Mouse (Mus musculus) gastrocnemius, postnatal 14 days (tissue): ENCODE data around the gene Zmat3. TPM values are rescaled to one million over a fixed set of nuclear protein-coding genes. Genes with fewer than 3 reads are reported as not detected.
A peak's percentile ranks its signal among the peaks of the same experiment; 100 is the strongest.

Experiments used
- DNase-seq: peaks from one replicate; pipeline ENCODE4 v3.0.0; 2021; ENCODE audit warnings: mixed read lengths
- intact Hi-C: fragments of 180-260 bp; cut with DNase I; formaldehyde crosslinking; loops from one replicate; pipeline ENCODE4 v1.15.1; 2025; ENCODE audit warnings: low total_unique reads
- long read RNA-seq, 2 experiments: library from polyadenylated mRNA; stranded (forward); transcript quantifications; one replicate each; pipeline ENCODE4 v2.0.0; 2021
- total RNA-seq, 2 experiments: library from RNA; stranded (reverse); gene quantifications; 2 replicates each; pipeline ENCODE4 v1.2.3; 2021

Zmat3 gene
- total RNA-seq, result 10 to 100 TPM in 1 of 2 experiments, 1 to 10 TPM in 1; 6.9 to 10.1 TPM
- long read RNA-seq, experiment 1, full-length matches to known transcripts, result 2 of 2 reads
- long read RNA-seq, experiment 1, partial matches to known transcripts, result 0 of 2 reads
- long read RNA-seq, experiment 1, other reads (novel, unspliced or antisense), result 0 of 2 reads
- long read RNA-seq, experiment 2, full-length matches to known transcripts, result 3 of 3 reads
- long read RNA-seq, experiment 2, partial matches to known transcripts, result 0 of 3 reads
- long read RNA-seq, experiment 2, other reads (novel, unspliced or antisense), result 0 of 3 reads

GRCm38 (mm10) chr3:32365546-32366245, at the start of gene Zmat3:
Gene Zmat3, minus strand, starts transcription at chr3:32366014.
- DNase-seq, result peak; percentile 91
- intact Hi-C loops, result no loop called here

GRCm38 (mm10) chr3:32414381-32414780, 48.6 kb upstream of the Zmat3 start:
- intact Hi-C loops, result no loop called here
- no peak for DNase-seq

- intact Hi-C loops, result no loop called here
- DNase-seq, result no peak
Observed at GRCm38 (mm10) chr3:32412502-32413044, 46.8 kb upstream of the Zmat3 start.

- no peak for DNase-seq
- intact Hi-C loops, result no loop called here
Observed at GRCm38 (mm10) chr3:32408811-32409273, 43.0 kb upstream of the Zmat3 start.

- intact Hi-C loops, result no loop called here
Observed at GRCm38 (mm10) chr3:32406804-32407203, 41.0 kb upstream of the Zmat3 start.

GRCm38 (mm10) chr3:32405699-32406098, 39.9 kb upstream of the Zmat3 start:
- intact Hi-C loops, result no loop called here
- DNase-seq, result no peak

More at GRCm38 (mm10) chr3:32406804-32407203, 41.0 kb upstream of the Zmat3 start:
- no peak for DNase-seq

GRCm38 (mm10) chr3:32402990-32403885, 37.4 kb upstream of the Zmat3 start:
- DNase-seq, result peak; percentile 62
- intact Hi-C loops, result loop anchor here (5.0 kb wide), 1 partner anchor 54 kb away; no protein-coding TSS in a partner anchor

GRCm38 (mm10) chr3:32401591-32401990, 35.8 kb upstream of the Zmat3 start:
- DNase-seq, result no peak
- intact Hi-C loops, result loop anchor here (5.0 kb wide), 1 partner anchor 56 kb away; no protein-coding TSS in a partner anchor

- DNase-seq, result no peak
- intact Hi-C loops, result loop anchor here (5.0 kb wide), 1 partner anchor 57 kb away; no protein-coding TSS in a partner anchor
Observed at GRCm38 (mm10) chr3:32399931-32400330, 34.1 kb upstream of the Zmat3 start.

GRCm38 (mm10) chr3:32399381-32399780, 33.6 kb upstream of the Zmat3 start:
- intact Hi-C loops, result no loop called here
- no peak for DNase-seq

GRCm38 (mm10) chr3:32398623-32399022, 32.8 kb upstream of the Zmat3 start:
- intact Hi-C loops, result no loop called here

GRCm38 (mm10) chr3:32398175-32398538, 32.3 kb upstream of the Zmat3 start:
- DNase-seq, result no peak
- intact Hi-C loops, result no loop called here

More at GRCm38 (mm10) chr3:32398623-32399022, 32.8 kb upstream of the Zmat3 start:
- DNase-seq, result no peak

- intact Hi-C loops, result no loop called here
Observed at GRCm38 (mm10) chr3:32397461-32398174, 31.8 kb upstream of the Zmat3 start, which contains the start of gene Pik3ca. Gene Pik3ca, plus strand, starts transcription at chr3:32397671.

GRCm38 (mm10) chr3:32396794-32397460, 31.1 kb upstream of the Zmat3 start:
- intact Hi-C loops, result no loop called here
- peak; percentile 97 for DNase-seq

More at GRCm38 (mm10) chr3:32397461-32398174, 31.8 kb upstream of the Zmat3 start, which contains the start of gene Pik3ca:
- DNase-seq, result peak; percentile 62

GRCm38 (mm10) chr3:32395771-32396551, 30.1 kb upstream of the Zmat3 start:
- intact Hi-C loops, result no loop called here
- peak; percentile 34 for DNase-seq

- intact Hi-C loops, result no loop called here
- DNase-seq, result no peak
Observed at GRCm38 (mm10) chr3:32393986-32394385, 28.2 kb upstream of the Zmat3 start.

GRCm38 (mm10) chr3:32392841-32393240, 27.0 kb upstream of the Zmat3 start:
- DNase-seq, result no peak
- intact Hi-C loops, result no loop called here
